Mouse (Mus musculus): Measurements from ENCODE around the gene Mettl1. TPM values are rescaled to one million over a fixed set of nuclear protein-coding genes. Genes with fewer than 3 reads are reported as not detected.

Gene Mettl1
- polyA plus RNA-seq, 1 experiment from 2014 or later = 17.4 TPM

GRCm38 (mm10) chr10:127076082-127076481, 34.9 kb downstream of the Mettl1 start:
- ATAC-seq (ENCODE audit: low FRiP score, low TSS enrichment) (no peak), DNase-seq (no peak)
- Histone ChIP-seq H3K9ac (replicated peaks; ENCODE audit: low read length) (no peak overlapping the region), H3K4me2 (ENCODE audit: low read length) (no peak overlapping the region), H3K36me3 (ENCODE audit: control insufficient read depth, insufficient read depth, low read length) (no peaks in the 10 kb centered on the region), H3K4me1 (ENCODE audit: control insufficient read depth, insufficient read depth, low read length) (peaks cover 26% of the 10 kb centered on the region), H3K27ac (replicated peaks; ENCODE audit: low read depth, low read length) (no peak overlapping the region), H3K9me3 (ENCODE audit: control insufficient read depth, low read length) (no peaks in the 10 kb centered on the region), H3K4me3 (replicated peaks; ENCODE audit: low read depth, low read length) (no peak overlapping the region), H3K27me3 (ENCODE audit: control insufficient read depth, insufficient read depth, low read length) (0 out of 2 replicates have a peak, but pooled peaks cover 14% of the 10 kb centered on the region)
- 59% methylated on average over 4 of the region's 4 CpGs for WGBS

- peak overlapping the region; percentile 93 for H3K4me2 ChIP-seq (ENCODE audit: low read length)
- H3K9me3 ChIP-seq (ENCODE audit: control insufficient read depth, low read length) = no peaks in the 10 kb centered on the region
- peak overlapping the region; percentile 88 for H3K4me3 ChIP-seq (replicated peaks; ENCODE audit: low read depth, low read length)
- H3K27me3 ChIP-seq (ENCODE audit: control insufficient read depth, insufficient read depth, low read length) = 0 out of 2 replicates have a peak, but pooled peaks cover 14% of the 10 kb centered on the region
- 5% methylated on average over 10 of the region's 10 CpGs for WGBS
- no peaks in the 10 kb centered on the region for H3K36me3 ChIP-seq (ENCODE audit: control insufficient read depth, insufficient read depth, low read length)
- H3K9ac ChIP-seq (replicated peaks; ENCODE audit: low read length) = peak overlapping the region; percentile 60
- peak overlapping the region; percentile 92 for H3K27ac ChIP-seq (replicated peaks; ENCODE audit: low read depth, low read length)
- DNase-seq = peak; percentile 47
- H3K4me1 ChIP-seq (ENCODE audit: control insufficient read depth, insufficient read depth, low read length) = peaks cover 37% of the 10 kb centered on the region
- no peak for ATAC-seq (ENCODE audit: low FRiP score, low TSS enrichment)
Observed at GRCm38 (mm10) chr10:127077515-127077914, 36.3 kb downstream of the Mettl1 start.

- Histone ChIP-seq H3K36me3 (ENCODE audit: control insufficient read depth, insufficient read depth, low read length) (peaks cover 6% of the 10 kb centered on the region), H3K27ac (replicated peaks; ENCODE audit: low read depth, low read length) (peak overlapping the region; percentile 92), H3K4me3 (replicated peaks; ENCODE audit: low read depth, low read length) (peak overlapping the region; percentile 88), H3K4me1 (ENCODE audit: control insufficient read depth, insufficient read depth, low read length) (peaks cover 40% of the 10 kb centered on the region), H3K27me3 (ENCODE audit: control insufficient read depth, insufficient read depth, low read length) (0 out of 2 replicates have a peak, but pooled peaks cover 14% of the 10 kb centered on the region), H3K9me3 (ENCODE audit: control insufficient read depth, low read length) (no peaks in the 10 kb centered on the region), H3K4me2 (ENCODE audit: low read length) (peak overlapping the region; percentile 93), H3K9ac (replicated peaks; ENCODE audit: low read length) (peak overlapping the region; percentile 60)
- under 1% methylated on average over 12 of the region's 12 CpGs for WGBS
- DNase-seq (peak; percentile 80), ATAC-seq (ENCODE audit: low FRiP score, low TSS enrichment) (peak; percentile 58)
Observed at GRCm38 (mm10) chr10:127078001-127078676, 36.9 kb downstream of the Mettl1 start.

- H3K27ac ChIP-seq (replicated peaks; ENCODE audit: low read depth, low read length) = peak overlapping the region; percentile 92
- ATAC-seq (ENCODE audit: low FRiP score, low TSS enrichment) (peak; percentile 75), DNase-seq (peak; percentile 90)
- peaks cover 13% of the 10 kb centered on the region for H3K36me3 ChIP-seq (ENCODE audit: control insufficient read depth, insufficient read depth, low read length)
- under 1% methylated on average over 47 of the region's 49 CpGs for WGBS
- peak overlapping the region; percentile 88 for H3K4me3 ChIP-seq (replicated peaks; ENCODE audit: low read depth, low read length)
- peak overlapping the region; percentile 93 for H3K4me2 ChIP-seq (ENCODE audit: low read length)
- H3K9me3 ChIP-seq (ENCODE audit: control insufficient read depth, low read length) = no peaks in the 10 kb centered on the region
- H3K4me1 ChIP-seq (ENCODE audit: control insufficient read depth, insufficient read depth, low read length) = peaks cover 40% of the 10 kb centered on the region
- H3K9ac ChIP-seq (replicated peaks; ENCODE audit: low read length) = peak overlapping the region; percentile 84
- H3K27me3 ChIP-seq (ENCODE audit: control insufficient read depth, insufficient read depth, low read length) = 0 out of 2 replicates have a peak, but pooled peaks cover 14% of the 10 kb centered on the region
Observed at GRCm38 (mm10) chr10:127078677-127079575, 37.7 kb downstream of the Mettl1 start.

GRCm38 (mm10) chr10:127079665-127080391, 38.6 kb downstream of the Mettl1 start:
- Histone ChIP-seq H3K9ac (replicated peaks; ENCODE audit: low read length) (peak overlapping the region; percentile 84), H3K9me3 (ENCODE audit: control insufficient read depth, low read length) (no peaks in the 10 kb centered on the region), H3K4me3 (replicated peaks; ENCODE audit: low read depth, low read length) (peak overlapping the region; percentile 88), H3K4me2 (ENCODE audit: low read length) (peak overlapping the region; percentile 93), H3K27me3 (ENCODE audit: control insufficient read depth, insufficient read depth, low read length) (0 out of 2 replicates have a peak, but pooled peaks cover 14% of the 10 kb centered on the region), H3K36me3 (ENCODE audit: control insufficient read depth, insufficient read depth, low read length) (peaks cover 22% of the 10 kb centered on the region), H3K4me1 (ENCODE audit: control insufficient read depth, insufficient read depth, low read length) (peaks cover 40% of the 10 kb centered on the region), H3K27ac (replicated peaks; ENCODE audit: low read depth, low read length) (peak overlapping the region; percentile 92)
- WGBS = under 1% methylated on average over 69 of the region's 70 CpGs
- ATAC-seq (ENCODE audit: low FRiP score, low TSS enrichment) (no peak), DNase-seq (peak; percentile 81)

- Histone ChIP-seq H3K27ac (replicated peaks; ENCODE audit: low read depth, low read length) (0 out of 2 replicates have a peak overlapping the region, but pooled peaks have one; percentile 1), H3K9ac (replicated peaks; ENCODE audit: low read length) (peak overlapping the region; percentile 84), H3K4me2 (ENCODE audit: low read length) (peak overlapping the region; percentile 93), H3K4me1 (ENCODE audit: control insufficient read depth, insufficient read depth, low read length) (peaks cover 40% of the 10 kb centered on the region), H3K27me3 (ENCODE audit: control insufficient read depth, insufficient read depth, low read length) (0 out of 2 replicates have a peak, but pooled peaks cover 14% of the 10 kb centered on the region), H3K9me3 (ENCODE audit: control insufficient read depth, low read length) (no peaks in the 10 kb centered on the region), H3K36me3 (ENCODE audit: control insufficient read depth, insufficient read depth, low read length) (peaks cover 29% of the 10 kb centered on the region), H3K4me3 (replicated peaks; ENCODE audit: low read depth, low read length) (peak overlapping the region; percentile 88)
- DNase-seq (no peak), ATAC-seq (ENCODE audit: low FRiP score, low TSS enrichment) (no peak)
- WGBS = 2% methylated on average over 48 of the region's 48 CpGs
Observed at GRCm38 (mm10) chr10:127080901-127081780, 39.9 kb downstream of the Mettl1 start.

GRCm38 (mm10) chr10:127081996-127082620, 40.9 kb downstream of the Mettl1 start:
- peak; percentile 78 for DNase-seq
- WGBS = 23% methylated on average over 8 of the region's 8 CpGs

More at GRCm38 (mm10) chr10:127081996-127082620, 40.9 kb downstream of the Mettl1 start:
- peaks cover 32% of the 10 kb centered on the region for H3K36me3 ChIP-seq (ENCODE audit: control insufficient read depth, insufficient read depth, low read length)
- H3K27ac ChIP-seq (replicated peaks; ENCODE audit: low read depth, low read length) = no peak overlapping the region
- H3K4me3 ChIP-seq (replicated peaks; ENCODE audit: low read depth, low read length) = peak overlapping the region; percentile 88
- no peak for ATAC-seq (ENCODE audit: low FRiP score, low TSS enrichment)
- H3K9me3 ChIP-seq (ENCODE audit: control insufficient read depth, low read length) = no peaks in the 10 kb centered on the region
- H3K9ac ChIP-seq (replicated peaks; ENCODE audit: low read length) = peak overlapping the region; percentile 84; the same call in 1 of the 2 replicates
- 0 out of 2 replicates have a peak, but pooled peaks cover 14% of the 10 kb centered on the region for H3K27me3 ChIP-seq (ENCODE audit: control insufficient read depth, insufficient read depth, low read length)
- H3K4me2 ChIP-seq (ENCODE audit: low read length) = peak overlapping the region; percentile 93
- H3K4me1 ChIP-seq (ENCODE audit: control insufficient read depth, insufficient read depth, low read length) = peaks cover 40% of the 10 kb centered on the region
